Mouse (Mus musculus): ENCODE results near the gene Arhgef28. TPM values are rescaled to one million over a fixed set of nuclear protein-coding genes. Genes with fewer than 3 reads are reported as not detected.
A peak's percentile ranks its signal among the peaks of the same experiment; 100 is the strongest.

The Arhgef28 gene
- total and polyA plus RNA-seq, 3 experiments = not detected

DNA sequence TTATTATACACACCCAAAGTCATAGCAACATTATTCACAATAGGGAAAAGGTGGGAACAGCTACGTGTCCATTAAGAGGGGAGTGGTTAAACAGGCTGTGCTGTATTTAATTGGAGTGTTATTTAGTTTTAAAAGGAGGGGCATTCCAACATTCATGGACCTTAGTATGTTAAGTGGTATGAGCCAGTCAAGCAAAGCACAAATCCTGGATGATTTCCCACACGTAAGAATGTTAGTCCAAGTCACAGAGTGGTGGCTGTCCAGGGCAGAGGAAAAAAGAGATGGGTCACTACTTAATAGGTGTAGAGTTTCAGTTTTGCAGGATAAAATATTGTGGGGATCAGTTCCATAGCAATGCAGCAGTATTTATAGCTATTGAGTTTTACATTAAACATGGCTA is 20.0 kb upstream of the Arhgef28 start:
- Histone ChIP-seq H3K79me2 (ENCODE audit: control insufficient read depth, insufficient read depth, low read length, poor library complexity) (no peaks in the 10 kb centered on the region), H3K9ac (ENCODE audit: control insufficient read depth, low read depth, low read length, poor library complexity, severe bottlenecking) (no peak overlapping the region)
- TF ChIP-seq CTCF (IDR thresholded peaks at IDR 0.05 in 2 of 3, conservative IDR thresholded peaks at IDR 0.05 in 1 of 3; ENCODE audit: control insufficient read depth in 1 of 3, insufficient read depth in 1 of 3, low read depth in 2 of 3, low read length in 3 of 3, poor library complexity in 1 of 3, severe bottlenecking in 1 of 3) (no peak), TBP (IDR thresholded peaks at IDR 0.05; ENCODE audit: low read depth, low read length) (no peak), RCOR1 (IDR thresholded peaks at IDR 0.05; ENCODE audit: low read depth, low read length) (no peak), NRF1 (IDR thresholded peaks at IDR 0.05; ENCODE audit: insufficient read depth, low read depth, low read length, poor library complexity, severe bottlenecking) (no peak)

DNA sequence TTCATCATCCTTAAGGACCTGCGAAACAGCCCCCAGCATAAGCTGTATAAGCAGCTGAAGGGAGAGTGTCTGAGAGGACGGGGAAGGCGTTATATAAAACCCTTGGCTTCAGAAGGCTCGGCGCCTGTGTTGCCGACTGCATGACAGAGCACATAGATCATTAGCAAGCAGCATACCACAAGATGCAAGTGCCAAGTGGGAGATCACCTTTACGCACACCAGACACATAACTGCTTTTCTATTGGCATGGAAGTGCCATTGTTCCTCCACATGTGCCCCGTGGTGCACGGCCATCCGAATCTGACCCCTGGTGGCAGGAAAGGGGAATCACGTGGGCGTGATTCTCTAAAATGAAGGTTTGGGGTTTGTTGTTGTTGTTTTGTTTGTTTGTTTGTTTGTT is 16.6 kb upstream of the Arhgef28 start:
- H3K9me3 ChIP-seq (replicated peaks; ENCODE audit: insufficient read depth, low read length) = no peaks in the 10 kb centered on the region
- no peaks in the 10 kb centered on the region for H3K36me3 ChIP-seq (ENCODE audit: control insufficient read depth in 1 of 2, insufficient read depth in 2 of 2, low read length in 2 of 2)
- peaks cover 1 to 3% of the 10 kb centered on the region in 2 experiments; a peak in 3 of 4 replicates for H3K27me3 ChIP-seq (ENCODE audit: control insufficient read depth in 1 of 2, insufficient read depth in 2 of 2, low read length in 2 of 2)
- no peaks in the 10 kb centered on the region for H3K4me1 ChIP-seq (ENCODE audit: control insufficient read depth in 1 of 2, insufficient read depth in 2 of 2, low read length in 2 of 2)
- TF ChIP-seq TAL1 (IDR thresholded peaks at IDR 0.05; ENCODE audit: low read length) (no peak), SMC3 (IDR thresholded peaks at IDR 0.05; ENCODE audit: low read depth, low read length) (peak; percentile 81), USF1 (IDR thresholded peaks at IDR 0.05; ENCODE audit: low read depth, low read length) (peak; percentile 67), RCOR1 (IDR thresholded peaks at IDR 0.05; ENCODE audit: low read depth, low read length) (no peak), RAD21 (IDR thresholded peaks at IDR 0.05; ENCODE audit: low read depth, low read length) (peak; percentile 51), MAX (IDR thresholded peaks at IDR 0.05; ENCODE audit: low read length) (peak; percentile 62; the same call in 1 of the 2 replicates), ZC3H11A (IDR thresholded peaks at IDR 0.05; ENCODE audit: low read depth, low read length) (peak; percentile 37; the same call in 1 of the 2 replicates), CTCF (IDR thresholded peaks at IDR 0.05 in 2 of 3, conservative IDR thresholded peaks at IDR 0.05 in 1 of 3; ENCODE audit: control insufficient read depth in 1 of 3, insufficient read depth in 1 of 3, low read depth in 2 of 3, low read length in 3 of 3, poor library complexity in 1 of 3, severe bottlenecking in 1 of 3) (peak; percentile 55 to 69 (median 65))
- H3K9ac ChIP-seq (ENCODE audit: control insufficient read depth, low read depth, low read length, poor library complexity, severe bottlenecking) = no peak overlapping the region
- H3K79me2 ChIP-seq (ENCODE audit: control insufficient read depth, insufficient read depth, low read length, poor library complexity) = no peaks in the 10 kb centered on the region
- H3K27ac ChIP-seq (ENCODE audit: control insufficient read depth, low read depth, low read length) = no peak overlapping the region
- no peak overlapping the region for H3K4me3 ChIP-seq (ENCODE audit: control insufficient read depth in 1 of 2, insufficient read depth in 1 of 2, low read depth in 2 of 2, low read length in 2 of 2)
- DNase-seq (ENCODE audit: low read depth, low spot score) = peak; percentile 17

More for the DNA sequence above, 20.0 kb upstream of the Arhgef28 start:
- no peak overlapping the region for H3K27ac ChIP-seq (ENCODE audit: control insufficient read depth, low read depth, low read length)
- no peaks in the 10 kb centered on the region for H3K4me1 ChIP-seq (ENCODE audit: control insufficient read depth in 1 of 2, insufficient read depth in 2 of 2, low read length in 2 of 2)
- no peaks in the 10 kb centered on the region for H3K9me3 ChIP-seq (replicated peaks; ENCODE audit: insufficient read depth, low read length)
- H3K4me3 ChIP-seq (ENCODE audit: control insufficient read depth in 1 of 2, insufficient read depth in 1 of 2, low read depth in 2 of 2, low read length in 2 of 2) = no peak overlapping the region
- DNase-seq (ENCODE audit: low read depth, low spot score) = no peak
- peaks cover 3 to 5% of the 10 kb centered on the region in 2 experiments; a peak in 3 of 4 replicates for H3K27me3 ChIP-seq (ENCODE audit: control insufficient read depth in 1 of 2, insufficient read depth in 2 of 2, low read length in 2 of 2)
- H3K36me3 ChIP-seq (ENCODE audit: control insufficient read depth in 1 of 2, insufficient read depth in 2 of 2, low read length in 2 of 2) = no peaks in the 10 kb centered on the region

DNA sequence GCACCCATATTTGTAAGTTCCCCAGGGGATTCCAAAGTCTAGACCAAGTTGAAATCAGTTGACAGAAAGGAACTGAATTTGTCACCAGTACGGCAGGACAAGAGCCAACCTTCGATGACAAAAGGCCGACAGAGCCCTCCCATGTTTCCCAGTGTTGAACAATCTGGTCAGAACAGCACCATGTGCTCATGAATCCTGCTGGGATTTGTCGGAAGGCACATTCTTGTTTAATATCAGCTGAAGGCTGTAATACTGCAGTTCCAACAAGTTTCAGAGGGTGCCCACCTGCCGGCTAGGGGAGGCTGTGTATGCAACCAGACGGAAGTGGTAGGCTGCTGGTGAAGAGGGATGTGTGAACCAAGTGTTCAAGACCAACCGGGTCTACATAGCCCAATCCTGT is 3.9 kb upstream of the Arhgef28 start:
- Histone ChIP-seq H3K79me2 (ENCODE audit: control insufficient read depth, insufficient read depth, low read length, poor library complexity) (no peaks in the 10 kb centered on the region), H3K27ac (ENCODE audit: control insufficient read depth, low read depth, low read length) (no peak overlapping the region), H3K4me3 (ENCODE audit: control insufficient read depth in 1 of 2, insufficient read depth in 1 of 2, low read depth in 2 of 2, low read length in 2 of 2) (no peak overlapping the region), H3K9ac (ENCODE audit: control insufficient read depth, low read depth, low read length, poor library complexity, severe bottlenecking) (no peak overlapping the region), H3K36me3 (ENCODE audit: control insufficient read depth in 1 of 2, insufficient read depth in 2 of 2, low read length in 2 of 2) (no peaks in the 10 kb centered on the region), H3K27me3 (ENCODE audit: control insufficient read depth in 1 of 2, insufficient read depth in 2 of 2, low read length in 2 of 2) (no peaks in the 10 kb centered on the region; a peak in 1 of 4 replicates), H3K4me1 (ENCODE audit: control insufficient read depth in 1 of 2, insufficient read depth in 2 of 2, low read length in 2 of 2) (no peaks in the 10 kb centered on the region), H3K9me3 (replicated peaks; ENCODE audit: insufficient read depth, low read length) (no peaks in the 10 kb centered on the region)
- no peak for DNase-seq (ENCODE audit: low read depth, low spot score)
- TF ChIP-seq ZNF384 (IDR thresholded peaks at IDR 0.05; ENCODE audit: low read depth, low read length) (no peak), RAD21 (IDR thresholded peaks at IDR 0.05; ENCODE audit: low read depth, low read length) (no peak), MAZ (IDR thresholded peaks at IDR 0.05; ENCODE audit: low read depth, low read length) (no peak), EP300 (IDR thresholded peaks at IDR 0.05; ENCODE audit: low read depth in 1 of 2, low read length in 2 of 2) (no peak), MAFK (IDR thresholded peaks at IDR 0.05; ENCODE audit: borderline replicate concordance, low read depth, low read length) (no peak), HCFC1 (IDR thresholded peaks at IDR 0.05; ENCODE audit: low read depth, low read length) (no peak), TAL1 (IDR thresholded peaks at IDR 0.05; ENCODE audit: low read length) (no peak), POLR2AphosphoS5 (IDR thresholded peaks at IDR 0.05; ENCODE audit: borderline replicate concordance, low read depth, low read length) (no peak), MYC (IDR thresholded peaks at IDR 0.05; ENCODE audit: low read depth, low read length) (no peak)
